Mouse (Mus musculus) neutrophil, adult 5-6 weeks (primary cell): ENCODE measurements around the gene Gm20388. TPM values are rescaled to one million over a fixed set of nuclear protein-coding genes. Genes with fewer than 3 reads are reported as not detected.

Experiments used
- ATAC-seq: fragments of 151-379, 151-347 bp; 2 replicates; pipeline ENCODE4 v1.8.0; 2017; ENCODE audit warnings: mild to moderate bottlenecking, moderate TSS enrichment; ENCODE audit not compliant: insufficient number of reproducible peaks, poor library complexity, low FRiP score, severe bottlenecking; ENCODE audit errors: extremely low read depth
- total RNA-seq: library from RNA; stranded (forward); fragments of 200-1000 nt; gene quantifications from 2 replicates; pipeline ENCODE4 v1.2.3, GENCODE M21; 2017

The Gm20388 gene
- total RNA-seq, 1 experiment from 2014 or later = 10.8 TPM

DNA sequence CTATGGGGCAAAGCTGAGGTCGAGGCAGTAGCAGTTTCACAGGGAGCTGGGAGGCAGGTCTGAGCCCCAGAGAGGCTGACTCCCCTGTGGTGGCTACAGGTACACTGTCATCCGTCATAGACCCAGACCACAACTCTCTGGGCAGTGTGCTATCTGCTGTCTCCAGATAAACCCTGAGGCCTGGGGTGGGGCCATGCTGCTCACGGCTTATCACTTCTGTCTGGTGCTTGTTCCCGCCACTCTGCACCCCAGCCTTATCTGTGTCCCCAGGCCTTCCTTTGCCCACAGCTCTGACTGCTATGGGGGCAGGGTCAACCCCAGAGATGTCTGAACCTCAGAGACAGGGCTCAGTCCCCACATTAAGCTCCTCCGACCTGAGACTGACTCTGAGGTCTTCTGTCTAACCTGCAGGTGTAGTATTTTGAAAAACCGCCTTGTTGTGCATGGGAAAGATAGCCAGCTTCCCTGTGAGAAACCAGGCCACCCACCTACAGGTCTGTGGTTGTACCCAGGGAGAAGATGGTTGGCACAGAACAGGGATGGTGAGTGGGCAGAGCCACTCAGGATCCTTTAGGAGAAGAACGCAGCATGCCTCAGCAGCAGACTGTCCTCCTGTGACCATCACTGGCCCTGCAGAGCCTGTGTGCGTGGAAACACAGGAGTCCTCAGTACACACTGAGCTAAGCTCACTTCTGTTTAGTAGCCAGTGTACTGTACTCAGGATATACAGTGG is 461.2 kb downstream of the Gm20388 start:
- ATAC-seq = no peak

DNA sequence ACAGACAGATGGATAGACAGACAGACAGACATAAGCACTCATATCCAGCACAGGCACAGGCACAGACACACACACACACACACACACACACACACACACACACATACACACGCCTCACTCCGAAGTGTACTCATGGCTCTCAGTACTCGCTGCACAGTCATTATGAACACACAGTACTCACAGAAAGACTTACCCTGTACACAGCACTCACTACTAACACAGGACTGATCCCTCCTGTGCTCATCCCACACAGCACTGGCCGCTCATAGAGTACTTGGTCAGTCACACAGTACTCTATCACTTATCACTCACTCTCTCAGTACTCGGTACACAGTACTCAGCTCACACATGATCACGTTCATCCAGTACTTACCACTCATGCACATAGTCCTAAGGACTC is 462.0 kb downstream of the Gm20388 start:
- ATAC-seq = no peak

DNA sequence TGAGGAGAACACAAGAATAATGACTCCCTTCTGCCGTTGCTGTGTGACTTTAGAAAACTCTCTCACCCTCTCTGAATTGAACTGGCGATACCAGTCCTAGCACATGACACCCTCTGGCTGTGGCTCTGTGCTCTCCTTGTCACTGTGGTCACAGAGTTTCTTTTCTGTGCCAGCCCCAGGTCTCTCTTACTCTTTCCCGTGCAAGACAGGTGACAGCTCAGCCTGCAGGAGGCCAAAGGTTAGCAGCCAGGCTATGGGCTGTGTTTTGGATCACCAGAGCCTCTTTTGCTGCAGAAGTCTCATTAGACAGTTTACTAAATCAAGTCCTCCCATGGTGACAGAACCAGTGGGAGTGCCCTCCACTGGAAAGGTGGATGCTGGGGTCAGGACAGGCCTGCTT is 463.0 kb downstream of the Gm20388 start:
- no peak for ATAC-seq

DNA sequence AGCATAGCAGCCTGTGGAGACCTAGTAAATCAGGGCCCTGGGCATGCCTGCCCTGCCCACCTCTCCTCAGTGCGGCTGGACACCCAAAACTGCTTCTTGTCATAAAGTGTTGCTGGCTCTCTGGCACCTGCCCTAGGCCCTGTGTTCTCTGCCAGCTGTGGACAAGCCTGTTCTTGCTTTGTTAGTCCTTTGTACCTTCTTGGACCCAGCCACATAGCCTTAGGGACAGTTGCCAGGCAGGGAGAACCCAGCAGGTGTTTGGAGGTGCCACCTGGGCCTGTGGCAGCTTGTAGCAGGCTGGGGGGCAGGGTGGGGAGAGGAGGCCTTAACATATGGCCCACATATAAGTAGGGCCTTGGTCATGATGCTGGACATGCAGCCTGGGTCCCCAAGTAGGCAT is 463.4 kb downstream of the Gm20388 start:
- no peak for ATAC-seq

DNA sequence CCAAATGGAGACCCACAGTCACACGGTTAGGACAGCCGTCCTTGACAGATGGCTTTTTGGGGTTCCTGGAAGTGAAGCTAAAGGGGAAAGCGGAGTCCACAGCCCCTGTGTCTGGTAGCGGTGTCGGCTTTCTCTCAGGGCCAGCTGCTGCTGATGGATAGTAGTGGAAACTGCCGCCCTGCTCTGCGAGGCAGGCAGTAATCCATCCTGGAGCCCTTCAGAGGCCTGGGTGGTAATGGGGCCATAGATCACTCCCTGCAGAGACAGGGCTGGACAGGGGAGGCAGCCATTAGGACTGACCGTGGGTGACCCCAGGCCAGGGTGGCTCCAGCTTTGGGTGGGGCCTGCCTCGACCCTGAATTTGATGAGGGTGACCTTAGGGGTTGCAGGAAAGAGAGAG is 463.9 kb downstream of the Gm20388 start:
- no peak for ATAC-seq

DNA sequence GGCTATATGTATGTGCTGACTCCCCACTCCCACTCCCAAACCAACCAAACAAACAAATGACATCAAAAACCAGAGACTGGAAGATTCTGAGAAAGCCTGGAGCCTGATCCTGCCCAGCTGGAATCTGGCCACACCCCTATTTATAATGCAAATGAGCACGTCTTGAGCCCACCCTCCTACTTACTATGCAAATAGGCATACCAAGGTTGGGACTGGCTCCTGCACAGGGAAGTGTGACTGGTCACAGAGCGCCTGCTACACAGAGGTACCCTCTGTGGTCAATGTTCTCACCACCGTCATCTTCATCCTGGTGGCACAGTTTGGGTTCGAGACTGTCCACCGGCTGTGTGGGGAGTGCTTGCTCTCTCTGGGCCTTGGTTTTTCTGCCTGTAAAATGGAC is 464.5 kb downstream of the Gm20388 start:
- ATAC-seq = no peak

DNA sequence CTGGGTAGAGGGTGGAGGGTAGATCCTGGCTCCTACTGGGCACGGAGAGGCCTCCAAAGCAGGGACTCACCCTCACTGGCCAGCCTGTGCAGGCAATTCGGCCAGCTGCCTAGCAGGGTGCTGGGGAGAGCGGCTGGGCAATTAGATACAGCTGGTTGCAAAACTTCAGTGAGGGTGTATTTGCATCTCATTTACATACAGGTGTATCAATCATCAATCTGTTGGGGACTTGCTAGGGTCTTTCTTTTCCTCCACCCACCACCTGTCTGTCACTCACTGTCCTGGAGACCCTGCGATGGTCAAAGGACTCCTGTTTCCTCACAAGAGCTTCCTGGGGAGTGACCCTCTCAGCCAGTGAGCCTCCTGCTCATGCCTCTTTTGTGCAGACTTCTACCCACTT is 465.6 kb downstream of the Gm20388 start:
- ATAC-seq = no peak

DNA sequence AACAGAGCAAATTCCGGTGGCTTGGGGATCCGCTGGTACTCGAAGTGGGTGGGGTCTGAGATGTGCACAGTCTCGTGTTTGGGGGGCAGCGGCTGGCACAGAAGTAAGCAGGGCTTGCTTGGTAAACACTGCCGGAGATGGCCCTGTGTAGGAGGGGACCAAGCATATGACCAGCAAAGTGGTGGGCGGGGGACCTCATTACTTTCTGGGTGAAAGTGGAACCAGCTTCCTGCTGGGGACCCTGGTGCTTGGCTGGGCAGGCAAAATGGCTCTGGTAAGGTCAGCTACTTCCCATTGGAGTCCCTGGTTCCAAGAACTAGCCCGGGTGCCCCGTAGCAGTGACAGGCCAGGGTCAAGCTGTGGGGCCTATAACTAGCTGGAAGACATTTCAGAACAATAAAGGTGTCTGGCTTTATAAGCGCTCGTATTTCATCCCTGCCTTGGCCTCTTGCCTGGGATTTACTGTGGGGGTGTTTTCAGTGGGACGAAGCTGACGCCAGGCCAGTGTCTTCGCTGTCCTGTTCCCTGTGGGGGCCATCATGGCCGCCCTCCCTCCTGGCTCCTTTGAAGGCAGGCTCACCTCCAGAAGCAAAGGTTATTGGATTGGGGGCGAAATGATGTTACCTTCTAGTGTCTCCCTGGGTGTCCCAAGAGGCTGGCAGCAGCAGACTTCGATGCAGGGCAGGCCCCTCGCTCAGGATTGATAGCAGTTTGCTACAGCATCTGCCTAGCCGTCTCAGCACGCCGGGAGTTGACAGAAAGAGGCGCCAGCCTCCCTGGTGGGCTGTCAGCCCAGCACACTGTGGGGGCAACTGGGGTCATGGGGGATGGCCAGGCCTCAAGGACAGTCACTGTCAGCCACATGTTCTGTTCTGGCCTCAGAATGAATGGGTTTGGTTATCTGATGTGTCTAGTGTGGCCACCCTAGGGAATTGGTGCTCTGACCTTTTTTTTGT is 466.5 kb downstream of the Gm20388 start:
- no peak for ATAC-seq

DNA sequence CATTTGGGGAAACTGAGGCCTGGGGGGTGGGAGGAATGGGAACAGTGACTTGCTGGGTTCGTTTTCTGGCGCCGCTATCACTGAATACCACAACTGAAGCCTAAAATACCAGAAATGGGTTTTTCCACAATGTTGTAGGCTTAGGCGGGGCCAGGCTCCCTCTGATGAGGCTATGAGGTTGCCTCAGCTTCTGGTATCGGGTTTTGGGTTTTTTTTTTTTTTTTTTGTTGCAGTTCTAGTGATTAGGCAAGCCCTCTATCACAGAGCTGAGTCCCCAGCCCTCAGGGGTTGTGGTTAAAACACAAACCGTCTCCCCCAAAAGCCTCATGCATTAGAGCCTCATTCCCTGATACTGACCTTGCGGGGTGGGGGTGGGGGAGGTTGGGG is 467.2 kb downstream of the Gm20388 start:
- no peak for ATAC-seq

DNA sequence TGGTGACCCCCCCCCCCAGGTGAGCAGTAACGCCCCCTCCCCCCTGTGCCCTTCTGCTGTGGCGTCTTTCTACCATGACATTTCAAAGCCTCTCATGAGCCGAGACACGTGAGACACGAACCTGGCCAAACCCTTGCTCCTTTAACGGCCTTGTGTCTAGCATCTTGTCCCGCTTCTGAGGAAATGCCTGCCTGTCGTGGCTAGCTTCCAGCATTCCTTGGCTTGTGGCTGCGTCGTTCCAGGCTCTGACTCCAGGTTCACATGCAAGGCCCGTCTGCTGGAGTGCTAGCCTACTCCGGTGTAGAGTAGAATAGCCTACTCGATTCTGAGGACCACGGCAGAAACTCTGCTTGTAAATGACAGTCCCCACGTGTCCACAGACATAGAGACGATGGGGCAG is 467.7 kb downstream of the Gm20388 start:
- ATAC-seq = no peak

DNA sequence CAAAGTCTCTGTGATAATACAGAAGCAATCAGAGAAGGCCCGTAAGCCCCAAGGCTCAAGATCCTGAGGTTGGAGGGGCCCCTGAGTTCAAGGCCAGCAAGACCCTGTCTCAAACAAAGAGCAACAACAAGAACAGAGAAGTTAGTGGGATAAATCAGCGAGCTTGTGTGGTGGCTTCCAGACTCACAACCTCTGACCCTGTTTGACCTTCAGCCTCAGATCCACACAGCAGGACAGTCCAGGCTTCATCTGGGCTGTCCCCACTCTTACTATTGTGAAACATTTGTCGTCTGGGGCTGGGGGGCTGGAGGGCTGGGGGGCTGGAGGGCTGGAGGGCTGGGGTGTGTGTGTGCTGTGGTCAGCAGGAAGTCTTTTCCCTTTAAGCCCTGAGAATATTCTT is 468.4 kb downstream of the Gm20388 start:
- ATAC-seq = no peak

DNA sequence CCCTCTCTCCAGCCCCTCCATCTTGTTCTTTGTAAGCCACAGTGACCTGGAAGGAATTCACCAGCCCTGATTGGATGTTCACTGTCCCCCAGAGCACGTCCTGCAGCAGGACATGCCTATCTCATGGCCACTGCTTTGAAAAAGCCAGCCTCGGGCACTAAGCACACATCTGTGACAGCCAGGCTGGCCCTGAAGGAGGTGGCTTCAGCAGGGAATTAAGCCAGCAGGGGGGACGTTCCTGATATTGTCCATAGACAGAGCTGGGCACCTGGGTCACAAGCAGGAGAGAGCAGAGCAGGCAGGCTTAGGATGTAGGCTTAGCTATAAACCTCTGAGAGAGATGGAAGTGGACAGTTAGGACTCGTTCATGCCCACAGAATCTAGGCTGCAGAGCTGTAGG is 471.2 kb downstream of the Gm20388 start:
- ATAC-seq = no peak

DNA sequence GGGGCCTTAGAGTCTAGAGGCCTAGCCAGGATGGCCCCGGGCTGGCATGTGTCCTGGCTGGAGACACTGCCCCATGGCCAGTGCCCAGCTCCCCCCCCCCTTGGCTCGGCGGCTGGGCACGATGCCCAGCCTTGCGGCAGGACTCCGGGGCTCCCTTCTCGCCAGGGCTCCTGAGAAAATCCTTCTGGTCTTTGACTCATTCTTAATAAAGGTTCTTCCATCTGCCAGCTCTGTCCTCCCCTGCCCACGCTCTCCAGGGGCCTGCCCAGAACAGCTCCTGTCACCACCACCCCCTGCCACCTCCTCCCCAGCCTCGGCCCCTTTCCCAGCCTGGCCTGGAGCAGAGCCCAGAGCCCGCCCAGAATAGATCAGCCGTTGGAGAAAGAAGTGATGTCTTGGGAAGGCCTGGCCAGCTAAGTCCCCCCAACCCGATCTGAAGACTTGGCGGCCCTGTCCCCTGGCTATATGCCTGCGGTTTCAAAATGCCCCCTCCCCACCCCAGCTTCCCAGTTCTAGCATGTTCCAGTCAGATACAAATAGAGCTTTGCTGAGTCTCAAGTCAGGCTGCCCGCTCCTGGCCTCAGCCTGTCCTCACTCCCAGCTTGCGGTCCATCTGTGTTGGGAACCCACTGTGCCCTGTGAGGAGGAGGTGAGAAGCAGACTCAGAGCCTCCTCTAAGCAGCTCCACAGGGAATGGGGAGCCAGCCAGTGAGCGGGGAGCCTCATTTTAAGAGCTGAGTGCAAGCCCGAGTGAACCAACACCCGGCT is 472.0 kb downstream of the Gm20388 start:
- ATAC-seq = no peak

DNA sequence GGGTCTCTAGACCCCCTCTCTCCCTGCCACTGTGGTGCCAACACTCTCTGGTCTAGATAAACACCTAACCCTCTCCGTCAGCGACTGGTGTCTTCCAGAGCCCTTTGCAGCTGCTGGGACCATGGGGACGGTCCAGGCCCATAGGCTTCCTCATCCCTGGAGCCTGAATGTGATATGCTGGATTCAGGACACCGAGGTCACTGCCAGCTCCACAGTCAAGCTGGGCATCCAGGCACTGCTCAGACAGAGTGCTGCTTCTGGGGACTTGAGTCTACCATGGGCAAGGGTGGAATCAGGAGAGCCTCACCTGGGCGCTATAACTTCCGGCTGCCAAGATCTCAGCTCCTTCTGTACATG is 472.5 kb downstream of the Gm20388 start:
- no peak for ATAC-seq

DNA sequence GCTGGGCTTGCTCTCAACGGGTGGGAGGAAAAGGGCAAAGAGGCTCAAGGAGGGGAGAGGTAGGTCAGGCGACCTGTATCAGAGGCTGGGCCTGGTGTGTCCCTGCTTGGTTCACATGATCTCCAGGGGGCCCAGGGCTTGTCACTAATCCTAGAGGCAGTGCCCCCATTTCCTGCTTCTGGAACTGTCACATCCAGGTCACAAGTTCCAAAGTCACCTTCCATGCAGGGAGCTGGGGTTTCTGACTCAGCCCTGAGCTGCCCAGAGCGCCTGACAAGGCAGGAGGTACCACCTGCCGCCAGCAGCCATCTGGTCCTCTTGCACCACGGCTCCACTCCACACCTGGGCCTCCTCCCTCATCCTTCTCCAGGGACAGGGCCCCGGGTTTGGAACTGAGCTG is 473.1 kb downstream of the Gm20388 start:
- ATAC-seq = no peak

DNA sequence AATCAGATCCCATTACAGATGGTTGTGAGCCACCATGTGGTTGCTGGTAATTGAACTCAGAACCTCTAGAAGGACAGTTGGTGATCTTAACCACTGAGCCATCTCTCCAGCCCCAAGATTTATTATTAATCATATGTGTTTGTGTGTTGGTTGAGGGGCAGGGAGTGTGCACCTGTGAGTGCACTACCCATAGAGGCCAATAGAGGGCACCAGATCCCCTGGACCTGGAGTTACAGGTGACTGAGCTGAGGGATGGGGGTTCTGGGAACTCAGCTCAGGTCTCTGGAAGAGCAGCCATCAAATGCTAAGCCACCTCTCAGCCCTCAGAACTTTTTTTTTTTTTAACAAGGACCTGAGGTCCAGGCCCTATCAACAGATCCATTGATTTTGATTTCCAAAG is 474.1 kb downstream of the Gm20388 start:
- no peak for ATAC-seq

DNA sequence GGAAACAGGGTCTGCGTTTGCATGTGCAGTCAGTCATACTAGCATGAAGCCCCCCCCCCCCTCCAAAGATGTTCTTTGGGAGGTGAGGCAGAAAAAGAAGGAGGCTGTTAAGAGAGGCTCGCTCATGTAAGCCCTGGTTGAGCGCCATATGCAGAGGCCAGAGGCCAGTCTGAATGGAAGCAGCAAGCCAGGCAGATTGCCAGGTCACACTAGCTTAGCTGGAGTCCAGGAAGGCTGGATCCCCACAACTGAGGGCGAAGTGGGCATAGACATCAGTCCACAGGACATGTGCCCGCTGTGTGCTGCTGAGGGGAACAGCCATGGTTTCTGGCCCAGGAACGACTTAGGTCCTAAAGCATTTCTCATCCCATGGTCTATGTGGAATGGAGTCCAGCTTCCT is 477.6 kb downstream of the Gm20388 start:
- ATAC-seq = no peak

DNA sequence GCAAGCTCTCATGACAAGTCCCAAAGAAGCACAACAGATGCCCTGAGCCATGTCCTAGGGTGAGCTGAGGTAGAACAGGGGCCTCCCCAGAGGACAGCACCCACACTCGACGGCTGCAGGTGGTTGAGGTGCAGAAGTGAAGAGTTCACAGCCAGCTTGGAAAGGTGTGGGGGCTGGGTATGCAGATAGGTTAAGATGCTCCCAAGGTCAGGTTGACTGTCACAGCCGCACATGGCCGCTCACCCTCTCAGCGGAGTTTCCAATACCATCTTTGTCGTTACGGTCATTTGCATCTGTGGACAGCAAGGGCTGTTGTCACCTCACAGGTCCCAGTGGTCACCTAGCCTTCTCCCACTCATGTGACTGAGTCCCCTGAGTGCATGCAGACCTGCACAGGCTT is 480.0 kb downstream of the Gm20388 start:
- no peak for ATAC-seq

DNA sequence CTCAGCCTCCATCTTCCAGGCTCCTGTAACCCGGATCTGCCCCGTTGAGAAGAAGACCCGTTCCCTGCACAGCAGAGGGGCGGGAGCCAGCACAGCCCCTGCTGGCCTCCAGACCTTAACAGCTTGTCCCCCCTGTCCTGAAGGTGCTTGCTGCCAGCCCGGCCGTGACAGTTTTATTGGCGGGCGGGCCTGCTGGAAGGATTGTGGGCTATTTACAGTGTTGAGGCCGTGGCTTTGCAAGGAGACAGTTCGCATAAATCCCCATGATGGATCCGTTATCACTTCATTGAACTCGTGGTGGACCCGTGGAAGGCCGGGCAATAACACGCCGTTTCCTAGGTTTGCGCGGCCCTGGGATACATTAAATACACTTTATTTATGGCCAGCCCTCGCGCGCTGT is 481.2 kb downstream of the Gm20388 start:
- ATAC-seq = no peak

DNA sequence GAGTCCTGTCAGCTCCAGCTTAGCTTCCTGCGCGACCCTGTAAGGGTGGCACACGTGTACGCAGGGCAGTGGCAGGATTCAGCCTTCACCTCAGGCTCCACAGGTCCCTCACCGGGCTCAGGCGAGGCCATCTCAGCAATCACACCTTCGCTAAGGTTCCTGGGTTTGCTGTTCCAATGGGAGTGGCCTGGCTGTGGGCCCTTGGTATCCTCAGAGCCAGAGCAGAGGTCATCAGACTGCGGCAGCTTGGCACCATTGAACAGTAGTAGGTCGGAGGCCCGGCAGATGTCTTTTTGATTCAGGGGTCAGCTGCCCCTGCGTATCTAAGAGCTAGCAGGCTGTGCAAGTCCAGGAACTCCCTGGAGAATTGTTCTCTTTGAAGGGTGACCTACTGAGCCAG is 482.4 kb downstream of the Gm20388 start:
- no peak for ATAC-seq
